Mouse (Mus musculus) lung, postnatal 25 days (tissue): Measurements from ENCODE around the gene Nono.
A peak's percentile ranks its signal among the peaks of the same experiment; 100 is the strongest.

Experiments used
- DNase-seq: peaks from one replicate; pipeline ENCODE4 v3.0.0; 2022; ENCODE audit warnings: low spot score

Gene Nono

DNA sequence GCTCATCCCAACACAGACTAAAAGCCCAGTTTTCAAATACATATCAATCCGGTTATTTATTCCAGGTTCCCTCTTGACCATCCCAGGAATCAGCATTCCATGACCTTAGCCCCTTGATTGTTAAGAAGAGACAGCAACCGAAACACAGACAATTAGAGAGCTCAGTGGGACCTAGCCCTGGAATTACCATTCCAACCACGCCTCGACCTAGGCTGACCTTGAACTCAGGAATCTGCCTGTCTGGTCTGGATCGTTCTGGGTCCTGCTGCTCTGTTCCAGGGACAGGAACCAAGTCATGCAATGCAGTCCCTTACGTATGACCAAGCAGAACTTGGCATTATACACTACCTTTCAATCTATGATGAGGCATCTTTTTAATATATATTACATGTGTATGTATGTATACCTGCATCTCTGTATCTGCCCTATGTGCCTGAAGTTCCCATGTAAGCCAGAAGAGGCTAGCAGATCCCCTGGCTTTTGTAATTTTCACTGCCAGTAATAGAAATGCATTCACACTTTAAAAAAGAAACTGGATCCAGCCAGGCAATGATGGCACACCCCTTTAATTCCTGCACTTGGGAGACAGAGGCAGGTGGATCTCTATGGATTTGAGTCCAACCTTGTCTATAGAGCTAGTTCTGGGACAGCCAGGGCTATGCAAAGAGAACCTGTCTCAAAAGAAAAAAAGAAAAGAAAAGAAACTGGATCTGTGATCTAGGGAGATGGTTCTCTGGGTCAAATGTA, 52.7 kb downstream of the Nono start:
- no peak for DNase-seq

DNA sequence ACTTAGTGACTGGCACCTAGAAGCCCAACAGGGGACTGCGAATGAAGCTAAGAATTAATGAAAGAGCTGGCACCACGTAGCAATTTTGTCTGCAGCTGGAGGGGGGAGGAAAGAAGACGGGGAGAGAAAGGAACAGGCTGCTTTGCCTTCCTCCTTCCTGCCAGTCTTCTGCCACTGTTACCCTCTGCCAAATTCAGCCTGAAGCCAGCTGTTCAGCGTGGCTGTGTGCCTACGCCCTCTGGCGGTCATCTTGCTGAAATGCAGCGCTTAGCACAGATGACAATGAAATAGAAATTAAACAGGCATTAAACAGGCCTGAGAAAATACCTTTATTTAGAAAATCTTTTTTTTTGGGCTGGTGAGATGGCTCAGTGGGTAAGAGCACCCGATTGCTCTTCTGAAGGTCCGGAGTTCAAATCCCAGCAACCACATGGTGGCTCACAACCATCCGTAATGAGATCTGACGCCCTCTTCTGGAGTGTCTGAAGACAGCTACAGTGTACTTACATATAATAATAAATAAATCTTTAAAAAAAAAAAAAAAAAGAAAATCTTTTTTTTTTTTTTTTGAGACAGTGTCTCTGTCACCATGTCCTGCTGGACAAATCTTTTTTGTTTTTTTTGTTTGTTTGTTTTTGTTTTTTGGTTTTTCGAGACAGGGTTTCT, 57.5 kb downstream of the Nono start:
- DNase-seq, result peak; percentile 7
